Mouse (Mus musculus) hindbrain, embryonic 16.5 days (tissue): ENCODE results near the gene Trappc4. TPM values are rescaled to one million over a fixed set of nuclear protein-coding genes. Genes with fewer than 3 reads are reported as not detected.
"Not testable (repeated sequence)": the region's sequence is repeated elsewhere in the genome, so short reads cannot be mapped to it uniquely, and the experiment has no call there.

Experiments
- ATAC-seq: fragments of 200-750 bp; cut with Nextera tagmentation; 2 replicates; pipeline ENCODE4 v1.8.0; 2017; ENCODE audit warnings: moderate TSS enrichment, moderate library complexity
- H3K27ac ChIP-seq: fragments of 300-500 bp; sonication (generic); 2 replicates; pipeline ENCODE4 v1.5.1; 2014; ENCODE audit warnings: low read depth, mild to moderate bottlenecking, control low read depth, low read length, moderate library complexity
- H3K27me3 ChIP-seq: fragments of 300-500 bp; sonication (generic); replicated peaks from 2 replicates; pipeline ENCODE4 v1.6.1; 2014; ENCODE audit warnings: low read length; ENCODE audit not compliant: control insufficient read depth, insufficient read depth
- H3K36me3 ChIP-seq: fragments of 300-500 bp; sonication (generic); 2 replicates; pipeline ENCODE4 v1.6.1; 2014; ENCODE audit warnings: mild to moderate bottlenecking, low read length, moderate library complexity, mixed read lengths; ENCODE audit not compliant: control insufficient read depth, insufficient read depth
- H3K4me1 ChIP-seq: fragments of 300-500 bp; sonication (generic); 2 replicates; pipeline ENCODE4 v1.6.1; 2014; ENCODE audit warnings: low read depth, low read length; ENCODE audit not compliant: control insufficient read depth, insufficient read depth
- H3K4me2 ChIP-seq: fragments of 300-500 bp; sonication (generic); 2 replicates; pipeline ENCODE4 v1.6.1; 2014; ENCODE audit warnings: mild to moderate bottlenecking, low read length, control low read depth, moderate library complexity
- H3K4me3 ChIP-seq: fragments of 300-500 bp; sonication (generic); 2 replicates; pipeline ENCODE4 v1.5.1; 2014; ENCODE audit warnings: mild to moderate bottlenecking, low read length, control low read depth, moderate library complexity
- H3K9ac ChIP-seq: fragments of 300-500 bp; sonication (generic); 2 replicates; pipeline ENCODE4 v1.6.1; 2014; ENCODE audit warnings: low read depth, mild to moderate bottlenecking, control low read depth, low read length, moderate library complexity
- H3K9me3 ChIP-seq: fragments of 300-500 bp; sonication (generic); 2 replicates; pipeline ENCODE4 v1.6.1; 2014; ENCODE audit warnings: mild to moderate bottlenecking, low read length, moderate library complexity; ENCODE audit not compliant: control insufficient read depth
- WGBS: fragments of 180-500 bp; shearing (Covaris S2); extraction: QIAGEN DNeasy Blood & Tissue Kit; methylation state at CpG from one replicate; pipeline ENCODE4 v1.1.7; 2014; 5-methylcytosine and 5-hydroxymethylcytosine counted together
- polyA plus RNA-seq: library from polyadenylated mRNA; unstranded; fragments of >200 nt; fragmentation: Nextera tagmentation; extraction: Ambion mirVana; gene quantifications from 2 replicates; pipeline ENCODE4 v1.2.1, GENCODE M21; 2015

Gene Trappc4
- polyA plus RNA-seq, 1 experiment from 2014 or later: 308 TPM

- no peaks in the 10 kb centered on the region for H3K27me3 ChIP-seq
- peaks cover 42% of the 10 kb centered on the region for H3K36me3 ChIP-seq
- H3K4me2 ChIP-seq: no peak overlapping the region
- peaks cover 6% of the 10 kb centered on the region for H3K4me1 ChIP-seq
- no peak for ATAC-seq
- H3K27ac ChIP-seq: no peak overlapping the region
- 75% methylated on average over 1 of the region's 1 CpGs for WGBS
- no peaks in the 10 kb centered on the region for H3K9me3 ChIP-seq
- H3K4me3 ChIP-seq: no peak overlapping the region
- H3K9ac ChIP-seq: no peak overlapping the region
Observed at GRCm38 (mm10) chr9:44411601-44412130, 4.3 kb upstream of the Trappc4 start.

GRCm38 (mm10) chr9:44410647-44411336 lies 3.4 kb upstream of the Trappc4 start:
- no peak overlapping the region for H3K9ac ChIP-seq

GRCm38 (mm10) chr9:44408693-44409092 lies 1.3 kb upstream of the Trappc4 start:
- not testable (repeated sequence) for H3K27me3 ChIP-seq, H3K27ac ChIP-seq, H3K9ac ChIP-seq, ATAC-seq, H3K9me3 ChIP-seq
- Histone ChIP-seq H3K4me2 (peak overlapping the region; percentile 78), H3K36me3 (peaks cover 48% of the 10 kb centered on the region), H3K4me1 (peaks cover 15% of the 10 kb centered on the region), H3K4me3 (peak overlapping the region; percentile 55)
- WGBS: 86% methylated on average over 9 of the region's 9 CpGs

More at GRCm38 (mm10) chr9:44410647-44411336, 3.4 kb upstream of the Trappc4 start:
- Histone ChIP-seq H3K27ac (no peak overlapping the region), H3K27me3 (no peaks in the 10 kb centered on the region), H3K4me2 (no peak overlapping the region), H3K36me3 (peaks cover 42% of the 10 kb centered on the region), H3K4me3 (no peak overlapping the region), H3K4me1 (peaks cover 11% of the 10 kb centered on the region), H3K9me3 (no peaks in the 10 kb centered on the region)
- no peak for ATAC-seq
- 81% methylated on average over 2 of the region's 2 CpGs for WGBS

GRCm38 (mm10) chr9:44407752-44408097 lies 325 bp upstream of the Trappc4 start:
- Histone ChIP-seq H3K4me3 (peak overlapping the region; percentile 55), H3K9ac (peak overlapping the region; percentile 73), H3K4me1 (peaks cover 15% of the 10 kb centered on the region), H3K4me2 (peak overlapping the region; percentile 78), H3K9me3 (no peaks in the 10 kb centered on the region), H3K27me3 (no peaks in the 10 kb centered on the region), H3K27ac (peak overlapping the region; percentile 98), H3K36me3 (peaks cover 46% of the 10 kb centered on the region)
- ATAC-seq: peak; percentile 49; the same call in 1 of the 2 replicates
- 1% methylated on average over 24 of the region's 24 CpGs for WGBS

GRCm38 (mm10) chr9:44405011-44405410 lies 2.4 kb downstream of the Trappc4 start:
- 90% methylated on average over 3 of the region's 3 CpGs for WGBS
- peaks cover 41% of the 10 kb centered on the region for H3K36me3 ChIP-seq
- no peak overlapping the region for H3K4me2 ChIP-seq

GRCm38 (mm10) chr9:44401081-44401480 lies 6.3 kb downstream of the Trappc4 start:
- 81% methylated on average over 4 of the region's 4 CpGs for WGBS
- Histone ChIP-seq H3K4me1 (peaks cover 26% of the 10 kb centered on the region), H3K4me3 (no peak overlapping the region), H3K27ac (no peak overlapping the region), H3K36me3 (peaks cover 33% of the 10 kb centered on the region), H3K9me3 (no peaks in the 10 kb centered on the region), H3K27me3 (no peaks in the 10 kb centered on the region), H3K4me2 (no peak overlapping the region), H3K9ac (no peak overlapping the region)
- no peak for ATAC-seq

More at GRCm38 (mm10) chr9:44405011-44405410, 2.4 kb downstream of the Trappc4 start:
- peaks cover 15% of the 10 kb centered on the region for H3K4me1 ChIP-seq
- no peaks in the 10 kb centered on the region for H3K9me3 ChIP-seq
- no peak overlapping the region for H3K27ac ChIP-seq
- H3K4me3 ChIP-seq: no peak overlapping the region
- no peak for ATAC-seq
- no peaks in the 10 kb centered on the region for H3K27me3 ChIP-seq
- no peak overlapping the region for H3K9ac ChIP-seq

GRCm38 (mm10) chr9:44399795-44400114 lies 7.6 kb downstream of the Trappc4 start:
- ATAC-seq: no peak
- H3K36me3 ChIP-seq: peaks cover 30% of the 10 kb centered on the region
- H3K4me2 ChIP-seq: peak overlapping the region; percentile 9; the same call in 1 of the 2 replicates
- H3K27ac ChIP-seq: no peak overlapping the region
- 85% methylated on average over 6 of the region's 6 CpGs for WGBS
- no peaks in the 10 kb centered on the region for H3K27me3 ChIP-seq
- no peak overlapping the region for H3K4me3 ChIP-seq
- H3K9me3 ChIP-seq: no peaks in the 10 kb centered on the region
- H3K4me1 ChIP-seq: peaks cover 19% of the 10 kb centered on the region
- no peak overlapping the region for H3K9ac ChIP-seq

GRCm38 (mm10) chr9:44399114-44399794 lies 8.1 kb downstream of the Trappc4 start:
- Histone ChIP-seq H3K9me3 (no peaks in the 10 kb centered on the region), H3K36me3 (peaks cover 27% of the 10 kb centered on the region), H3K4me3 (peak overlapping the region; percentile 79), H3K9ac (peak overlapping the region; percentile 26; the same call in 1 of the 2 replicates), H3K4me2 (peak overlapping the region; percentile 90), H3K4me1 (peaks cover 19% of the 10 kb centered on the region), H3K27ac (no peak overlapping the region), H3K27me3 (no peaks in the 10 kb centered on the region)
- ATAC-seq: no peak
- 85% methylated on average over 13 of the region's 13 CpGs for WGBS

GRCm38 (mm10) chr9:44398551-44398950 lies 8.8 kb downstream of the Trappc4 start:
- peak overlapping the region; percentile 95; the same call in 1 of the 2 replicates for H3K9ac ChIP-seq
- peaks cover 19% of the 10 kb centered on the region for H3K4me1 ChIP-seq
- H3K36me3 ChIP-seq: peaks cover 21% of the 10 kb centered on the region
- H3K9me3 ChIP-seq: no peaks in the 10 kb centered on the region
- H3K4me3 ChIP-seq: peak overlapping the region; percentile 79
- peak overlapping the region; percentile 90 for H3K4me2 ChIP-seq
- peak overlapping the region; percentile 55 for H3K27ac ChIP-seq
- WGBS: 81% methylated on average over 9 of the region's 9 CpGs
- H3K27me3 ChIP-seq: no peaks in the 10 kb centered on the region
- ATAC-seq: no peak
